Mouse (Mus musculus): ENCODE measurements around the gene Vmn1r232. TPM values are rescaled to one million over a fixed set of nuclear protein-coding genes. Genes with fewer than 3 reads are reported as not detected.
A peak's percentile ranks its signal among the peaks of the same experiment; 100 is the strongest.

The Vmn1r232 gene
- total RNA-seq (2015; ENCODE audit: low replicate concordance) = not detected in 2 replicates
- not detected in 2 replicates for total RNA-seq (2017; ENCODE audit: low replicate concordance)

DNA sequence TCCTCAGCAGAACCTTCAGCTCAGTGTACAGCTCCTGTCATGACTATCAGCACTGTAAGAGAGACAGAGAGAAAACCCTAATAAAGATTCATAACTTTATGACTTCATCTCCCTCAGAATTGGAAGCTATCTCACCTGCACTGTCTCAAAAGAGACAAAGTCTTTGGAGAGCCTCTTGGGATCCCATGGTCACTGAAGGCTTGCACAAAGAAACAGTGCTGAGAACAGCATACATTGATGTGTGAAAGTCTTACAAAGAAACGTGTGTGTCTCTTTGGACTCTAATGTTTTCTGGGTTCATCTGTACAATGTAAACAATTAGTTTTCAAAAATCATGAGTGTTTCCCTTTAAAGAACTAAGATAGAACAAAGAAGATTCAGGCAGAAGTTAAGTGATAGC lies at the start of gene Vmn1r232:
TSS of gene Vmn1r232 (minus strand) at position 101 of the 400 bp plus-strand sequence.
- no peak for ATAC-seq (replicated peaks; ENCODE audit: low FRiP score, poor library complexity, severe bottlenecking)

DNA sequence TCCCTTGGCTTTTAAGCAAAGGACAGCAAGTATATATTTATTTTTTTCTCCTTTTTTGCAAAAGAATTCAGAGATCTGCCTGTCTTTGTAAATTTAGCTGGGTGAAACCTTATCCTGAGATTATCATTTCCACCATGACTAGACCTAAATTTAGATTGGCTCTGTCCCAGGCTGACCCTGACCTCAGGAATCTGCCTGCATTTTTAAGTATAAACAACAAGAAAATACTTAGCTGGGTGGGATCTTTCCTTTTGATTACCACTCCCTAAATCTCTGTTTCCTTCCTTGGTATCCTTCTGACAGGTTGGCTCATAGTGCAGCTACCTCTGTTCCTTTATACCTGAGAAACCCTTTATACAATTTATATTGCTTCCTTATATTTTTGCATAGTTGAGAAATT lies 47.2 kb upstream of the Vmn1r232 start:
- no peak for ATAC-seq (replicated peaks; ENCODE audit: low FRiP score, poor library complexity, severe bottlenecking)

DNA sequence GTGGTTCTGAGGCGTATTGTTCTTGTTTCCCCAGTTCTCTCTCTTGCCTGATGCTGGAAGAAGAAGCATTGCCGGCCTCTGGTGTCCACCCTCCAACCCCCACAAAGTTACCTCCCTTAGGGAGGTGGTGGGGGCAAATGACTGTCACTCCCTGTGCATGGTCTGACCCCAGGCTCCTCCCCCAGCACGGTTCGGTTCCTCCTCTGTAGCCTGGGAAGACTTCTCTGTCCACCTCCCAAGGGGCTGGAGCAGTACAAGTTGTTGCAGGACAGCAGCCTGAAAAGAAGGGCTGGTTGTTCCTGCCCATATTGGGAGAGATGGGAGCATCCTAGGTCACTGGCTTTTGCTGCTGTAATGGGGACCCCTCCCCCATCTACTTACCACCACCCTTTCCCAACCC lies 45.9 kb upstream of the Vmn1r232 start:
- ATAC-seq (replicated peaks; ENCODE audit: low FRiP score, poor library complexity, severe bottlenecking) = no peak

DNA sequence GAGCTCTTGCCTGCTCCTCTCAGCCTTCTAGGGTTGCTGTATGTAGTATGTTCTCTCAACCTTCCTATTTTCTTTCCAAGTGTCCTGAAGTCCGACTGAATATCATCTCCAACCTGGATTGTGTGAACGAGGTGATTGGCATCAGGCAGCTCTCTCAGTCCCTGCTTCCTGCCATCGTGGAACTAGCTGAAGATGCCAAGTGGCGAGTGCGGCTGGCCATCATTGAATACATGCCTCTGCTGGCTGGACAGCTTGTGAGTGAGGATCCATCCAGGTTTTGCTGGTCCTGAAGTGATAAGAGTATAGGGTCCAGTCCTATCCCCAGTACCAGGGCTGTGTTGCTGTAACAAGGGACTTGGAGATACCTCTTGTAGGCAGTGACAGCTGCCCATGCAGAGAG lies 40.9 kb upstream of the Vmn1r232 start:
- no peak for ATAC-seq (replicated peaks; ENCODE audit: low FRiP score, poor library complexity, severe bottlenecking)

DNA sequence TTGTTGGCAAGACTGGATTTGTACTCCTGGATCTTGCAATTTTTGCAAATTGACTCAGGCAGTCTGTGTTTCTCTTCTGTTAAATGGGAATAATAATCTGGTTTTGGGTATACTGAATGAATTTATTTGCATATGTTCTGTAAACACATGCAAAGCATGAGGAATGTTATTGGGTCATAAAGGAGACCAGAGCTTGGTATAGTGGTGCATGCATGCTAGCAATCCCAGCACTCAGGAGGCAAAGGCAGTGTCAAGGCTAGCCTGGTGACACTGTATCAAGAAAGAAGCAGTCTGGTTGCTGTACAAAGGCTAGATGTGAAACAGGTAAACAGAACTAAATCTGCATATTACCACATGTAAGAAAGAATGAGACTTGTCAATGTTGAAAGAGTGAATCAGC lies 27.1 kb upstream of the Vmn1r232 start:
- no peak for ATAC-seq (replicated peaks; ENCODE audit: low FRiP score, poor library complexity, severe bottlenecking)

DNA sequence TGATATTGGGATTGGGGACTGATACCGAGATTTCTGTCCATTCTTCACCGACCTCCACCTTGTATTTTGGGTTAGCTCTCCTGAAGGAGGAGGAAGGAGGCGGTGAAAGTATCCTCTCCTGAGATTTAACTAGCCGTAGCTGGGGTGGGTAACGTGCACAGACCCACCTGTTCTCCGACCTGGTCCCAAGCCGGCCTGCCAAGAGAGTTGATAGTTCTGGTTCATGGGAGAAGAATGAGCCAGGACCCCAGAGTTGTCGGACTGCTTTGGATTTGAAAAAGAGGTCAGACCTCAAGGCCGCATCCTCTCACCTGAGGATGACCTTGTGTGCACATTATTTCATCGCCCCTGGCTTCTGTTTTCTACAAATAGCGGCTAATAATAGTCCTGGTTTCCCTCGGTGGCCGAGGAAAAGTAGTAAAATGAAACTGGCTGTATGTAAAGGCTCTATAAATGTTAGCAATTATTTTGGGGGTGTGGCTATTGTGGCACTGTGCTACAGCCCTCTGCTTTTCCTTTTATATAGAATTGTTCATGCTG lies 26.6 kb upstream of the Vmn1r232 start:
- no peak for ATAC-seq (replicated peaks; ENCODE audit: low FRiP score, poor library complexity, severe bottlenecking)

DNA sequence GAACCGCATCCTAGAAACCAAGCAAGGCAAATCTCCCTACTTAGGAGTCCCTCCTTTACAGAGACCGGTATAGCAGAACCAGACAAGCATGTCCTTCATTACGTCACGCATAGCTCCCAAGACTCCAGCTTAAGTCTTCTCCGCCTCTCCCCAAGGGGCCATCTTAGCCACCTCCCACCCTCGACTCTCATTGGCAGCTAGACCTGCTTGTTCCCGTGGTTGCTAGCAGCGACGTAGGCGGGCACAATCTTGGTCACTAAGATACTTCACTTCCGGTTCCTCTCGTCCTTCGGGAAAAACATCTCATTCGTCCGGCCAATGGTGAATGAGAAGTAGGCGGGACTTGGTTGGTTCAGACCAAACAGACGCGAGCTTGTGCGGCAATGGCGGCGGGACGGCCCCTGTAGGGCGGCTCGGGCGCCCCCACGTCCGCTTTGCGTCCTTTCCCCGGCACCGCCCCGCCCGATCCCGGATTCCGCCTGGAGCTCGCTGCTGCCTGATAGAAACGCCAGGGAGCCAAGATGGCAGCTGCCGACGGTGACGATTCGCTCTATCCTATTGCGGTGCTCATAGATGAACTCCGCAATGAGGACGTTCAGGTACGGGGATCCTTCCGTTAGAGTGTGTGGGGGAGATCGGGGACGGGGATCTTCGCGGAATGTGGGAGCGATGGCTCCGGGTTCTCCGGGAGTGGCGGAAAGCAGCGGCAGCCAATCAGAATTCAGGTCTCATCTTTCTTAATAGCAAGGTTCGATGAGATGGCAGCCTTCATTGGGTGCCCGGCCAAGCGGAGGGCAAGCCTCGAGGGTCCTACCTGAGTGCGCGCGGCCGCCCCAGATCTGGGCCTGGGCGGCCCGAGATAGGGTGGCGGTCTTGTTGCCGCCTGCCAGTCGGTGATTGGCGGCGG lies 25.7 kb upstream of the Vmn1r232 start, which contains the start of gene Ppp2r1a:
TSS of gene Ppp2r1a (plus strand) at position 327 of the 907 bp plus-strand sequence.
- peak; percentile 96 for ATAC-seq (replicated peaks; ENCODE audit: low FRiP score, poor library complexity, severe bottlenecking)

DNA sequence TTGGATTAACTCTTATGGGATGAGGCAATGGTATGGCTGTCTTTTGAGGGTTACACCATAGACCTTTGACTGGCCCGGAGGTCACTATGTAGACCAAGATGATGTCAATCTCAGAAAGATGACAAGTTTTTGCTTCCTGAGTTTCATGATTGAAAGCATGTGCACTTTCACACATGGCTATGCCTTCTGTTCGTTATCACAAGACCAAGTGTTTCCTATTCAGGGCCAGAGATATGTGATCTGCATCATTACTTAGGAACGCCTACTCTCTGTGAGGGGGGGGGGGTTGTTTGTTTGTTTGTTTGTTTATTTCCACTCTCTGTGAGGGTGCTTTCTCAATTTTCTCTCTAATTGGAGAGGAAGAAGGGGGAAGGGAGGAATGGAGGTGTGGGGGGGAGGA lies 24.7 kb upstream of the Vmn1r232 start:
- ATAC-seq (replicated peaks; ENCODE audit: low FRiP score, poor library complexity, severe bottlenecking) = no peak

DNA sequence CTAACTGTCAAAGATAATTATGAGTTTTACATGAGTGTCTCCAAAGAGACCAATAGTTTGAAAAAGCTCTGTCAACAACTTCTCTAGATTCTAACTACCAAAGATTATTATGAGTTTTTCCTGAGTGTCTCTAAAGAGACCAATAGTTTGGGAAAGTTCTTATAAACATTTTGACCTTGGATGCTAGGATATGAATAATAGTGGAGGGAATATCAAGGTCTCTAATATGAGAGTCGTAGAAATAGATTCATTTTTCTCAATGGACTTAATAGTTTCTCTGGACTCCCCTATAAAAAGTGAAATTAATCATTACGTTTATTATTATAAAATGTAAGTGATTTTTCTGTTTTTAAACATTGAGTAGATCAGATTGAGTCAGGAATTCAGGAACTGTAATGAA lies 14.5 kb downstream of the Vmn1r232 start, which contains the start of gene Vmn1r231:
TSS of gene Vmn1r231 (minus strand) at position 101 of the 400 bp plus-strand sequence.
- no peak for ATAC-seq (replicated peaks; ENCODE audit: low FRiP score, poor library complexity, severe bottlenecking)

Other genes with a start within 250 kb of the Vmn1r232 start
- not detected in 2 replicates for gene Vmn1r226, start 236.9 kb downstream of the Vmn1r232 start, total RNA-seq (2015; ENCODE audit: low replicate concordance)
- gene Vmn1r226, start 236.9 kb downstream of the Vmn1r232 start, total RNA-seq (2017; ENCODE audit: low replicate concordance) = not detected in 2 replicates
- not detected in 2 replicates for gene Vmn1r227, start 189.9 kb downstream of the Vmn1r232 start, total RNA-seq (2015; ENCODE audit: low replicate concordance)
- gene Vmn1r227, start 189.9 kb downstream of the Vmn1r232 start, total RNA-seq (2017; ENCODE audit: low replicate concordance) = not detected in 2 replicates
- not detected in 2 replicates for gene Vmn1r228, start 133.6 kb downstream of the Vmn1r232 start, total RNA-seq (2015; ENCODE audit: low replicate concordance)
- 0.14 TPM in 1 of 2 replicates, not detected in the other for gene Vmn1r228, start 133.6 kb downstream of the Vmn1r232 start, total RNA-seq (2017; ENCODE audit: low replicate concordance)
- not detected in 2 replicates for gene Vmn1r229, start 108.2 kb downstream of the Vmn1r232 start, total RNA-seq (2015; ENCODE audit: low replicate concordance)
- 0.28 TPM in 1 of 2 replicates, not detected in the other for gene Vmn1r229, start 108.2 kb downstream of the Vmn1r232 start, total RNA-seq (2017; ENCODE audit: low replicate concordance)
- not detected in 2 replicates for gene Vmn1r230, start 79.3 kb downstream of the Vmn1r232 start, total RNA-seq (2015; ENCODE audit: low replicate concordance)
- not detected in 2 replicates for gene Vmn1r230, start 79.3 kb downstream of the Vmn1r232 start, total RNA-seq (2017; ENCODE audit: low replicate concordance)
- gene Vmn1r231, start 14.6 kb downstream of the Vmn1r232 start, total RNA-seq (2015; ENCODE audit: low replicate concordance) = not detected in 2 replicates
- gene Vmn1r231, start 14.6 kb downstream of the Vmn1r232 start, total RNA-seq (2017; ENCODE audit: low replicate concordance) = 2.5 TPM in 1 of 2 replicates, not detected in the other
- 126 and 128 TPM in 2 replicates for gene Ppp2r1a, start 25.6 kb upstream of the Vmn1r232 start, total RNA-seq (2015; ENCODE audit: low replicate concordance)
- gene Ppp2r1a, start 25.6 kb upstream of the Vmn1r232 start, total RNA-seq (2017; ENCODE audit: low replicate concordance) = 26.9 and 54.6 TPM in 2 replicates
- gene Vmn1r233, start 76.8 kb upstream of the Vmn1r232 start, total RNA-seq (2015; ENCODE audit: low replicate concordance) = not detected in 2 replicates
- gene Vmn1r233, start 76.8 kb upstream of the Vmn1r232 start, total RNA-seq (2017; ENCODE audit: low replicate concordance) = 0.34 TPM in 1 of 2 replicates, not detected in the other
- gene Zfp160, start 89.2 kb upstream of the Vmn1r232 start, total RNA-seq (2015; ENCODE audit: low replicate concordance) = 4.6 and 5.9 TPM in 2 replicates
- 3.6 and 3.9 TPM in 2 replicates for gene Zfp160, start 89.2 kb upstream of the Vmn1r232 start, total RNA-seq (2017; ENCODE audit: low replicate concordance)